Mouse (Mus musculus) myocyte (in vitro differentiated cells): Measurements from ENCODE around the gene Bst1.

ENCODE experiments used
- POLR2A ChIP-seq: IDR thresholded peaks from one replicate; pipeline ENCODE4 v1.6.1; 2011; ENCODE audit warnings: low read depth, mild to moderate bottlenecking, control low read depth, moderate library complexity; ENCODE audit not compliant: insufficient read length
- USF1 ChIP-seq: IDR thresholded peaks from one replicate; pipeline ENCODE4 v1.6.1; 2011; ENCODE audit warnings: low read depth, mild to moderate bottlenecking, control low read depth, moderate library complexity

DNA sequence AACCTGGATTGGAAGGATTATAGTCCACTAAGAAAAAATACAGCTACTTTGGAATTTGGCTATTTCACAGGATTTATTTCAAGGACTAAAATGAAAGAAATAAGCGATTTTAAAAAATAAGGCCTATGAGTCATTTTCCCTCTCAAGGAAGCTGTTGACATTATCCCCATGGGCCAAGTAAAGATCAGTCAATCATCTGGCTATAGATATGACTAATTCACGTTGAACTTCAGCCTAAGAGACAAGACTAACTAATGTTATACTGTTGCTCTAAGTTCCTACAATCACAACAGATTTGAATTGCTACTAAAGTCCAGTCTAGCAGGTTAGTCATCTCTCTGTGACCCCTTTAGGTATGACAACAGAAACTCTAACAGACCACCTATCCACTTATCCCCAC is 34.7 kb upstream of the Bst1 start:
- TF ChIP-seq POLR2A, result no peak
- TF ChIP-seq USF1, result no peak
